Mouse (Mus musculus): ENCODE results near the gene Tbc1d16. TPM values are rescaled to one million over a fixed set of nuclear protein-coding genes. Genes with fewer than 3 reads are reported as not detected.

Gene Tbc1d16
- polyA plus RNA-seq, 1 experiment from 2014 or later = 37.9 TPM

DNA sequence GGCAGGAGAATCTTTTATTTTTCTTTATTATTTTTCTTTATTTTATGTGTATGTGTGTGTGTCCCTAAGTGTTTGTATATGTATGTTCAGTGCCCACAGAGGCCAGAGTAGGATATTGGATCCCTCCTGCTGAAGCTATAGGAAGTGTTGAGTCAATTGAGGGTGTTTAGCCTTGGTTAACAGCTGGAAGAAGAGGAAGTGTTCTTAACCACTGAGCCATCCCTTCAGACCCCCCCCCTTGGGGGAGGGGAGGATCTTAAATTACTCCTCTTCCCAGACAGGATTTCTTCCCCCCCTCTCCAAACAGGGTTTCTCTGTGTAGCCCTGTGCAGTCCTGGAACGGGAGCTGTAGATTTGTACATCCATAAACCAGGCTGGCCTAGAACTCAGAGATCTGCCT, 135.0 kb downstream of the Tbc1d16 start:
- H3K9me3 ChIP-seq (ENCODE audit: control insufficient read depth, low read length) = no peaks in the 10 kb centered on the region
- H3K4me2 ChIP-seq (ENCODE audit: low read depth, low read length) = no peak overlapping the region
- H3K9ac ChIP-seq (replicated peaks; ENCODE audit: low read depth, low read length) = no peak overlapping the region
- ATAC-seq (ENCODE audit: low read depth) = no peak
- no peak overlapping the region for H3K4me3 ChIP-seq (ENCODE audit: low read depth, low read length)
- peaks cover 7% of the 10 kb centered on the region for H3K4me1 ChIP-seq (ENCODE audit: control insufficient read depth, insufficient read depth, low read length)
- no peak overlapping the region for H3K27ac ChIP-seq (ENCODE audit: low read depth, low read length)
- no peaks in the 10 kb centered on the region for H3K36me3 ChIP-seq (ENCODE audit: control insufficient read depth, insufficient read depth, low read length)
- 72% methylated on average over 1 of the region's 1 CpGs for WGBS
- H3K27me3 ChIP-seq (ENCODE audit: control insufficient read depth, insufficient read depth, low read length) = peaks cover 8% of the 10 kb centered on the region

Small RNA genes lying within 50 kb of the gene (microRNA-seq; reads per million reads assigned to microRNA genes)
- 1.1 reads per million for gene Mir6934

Other genes starting within 250 kb of the Tbc1d16 start
- not detected in 2 replicates for gene Enpp7, start 240.3 kb downstream of the Tbc1d16 start, polyA plus RNA-seq (2014; fragmentation: Nextera tagmentation; extraction: Ambion mirVana)
- gene Cbx2, start 205.5 kb downstream of the Tbc1d16 start, polyA plus RNA-seq (2014; fragmentation: Nextera tagmentation; extraction: Ambion mirVana) = 5.7 and 11.5 TPM in 2 replicates
- 7.7 and 10.1 TPM in 2 replicates for gene Cbx8, start 187.5 kb downstream of the Tbc1d16 start, polyA plus RNA-seq (2014; fragmentation: Nextera tagmentation; extraction: Ambion mirVana)
- gene Cbx4, start 142.3 kb downstream of the Tbc1d16 start, polyA plus RNA-seq (2014; fragmentation: Nextera tagmentation; extraction: Ambion mirVana) = 14.5 and 15.1 TPM in 2 replicates
- 12.0 and 13.5 TPM in 2 replicates for gene Ccdc40, start 73 bp upstream of the Tbc1d16 start, polyA plus RNA-seq (2014; fragmentation: Nextera tagmentation; extraction: Ambion mirVana)
- 66.0 and 69.1 TPM in 2 replicates for gene Gaa, start 39.4 kb upstream of the Tbc1d16 start, polyA plus RNA-seq (2014; fragmentation: Nextera tagmentation; extraction: Ambion mirVana)
- gene Eif4a3, start 71.6 kb upstream of the Tbc1d16 start, polyA plus RNA-seq (2014; fragmentation: Nextera tagmentation; extraction: Ambion mirVana) = 240 and 251 TPM in 2 replicates
- gene Card14, start 79.3 kb upstream of the Tbc1d16 start, polyA plus RNA-seq (2014; fragmentation: Nextera tagmentation; extraction: Ambion mirVana) = 0.25 and 0.32 TPM in 2 replicates
- gene Sgsh, start 127.0 kb upstream of the Tbc1d16 start, polyA plus RNA-seq (2014; fragmentation: Nextera tagmentation; extraction: Ambion mirVana) = 4.4 and 5.0 TPM in 2 replicates
- 5.1 and 5.2 TPM in 2 replicates for gene Slc26a11, start 127.1 kb upstream of the Tbc1d16 start, polyA plus RNA-seq (2014; fragmentation: Nextera tagmentation; extraction: Ambion mirVana)
- 0.72 and 1.7 TPM in 2 replicates for gene Rnf213, start 164.6 kb upstream of the Tbc1d16 start, polyA plus RNA-seq (2014; fragmentation: Nextera tagmentation; extraction: Ambion mirVana)